Mouse (Mus musculus): Measurements from ENCODE around the gene Trio.

DNA sequence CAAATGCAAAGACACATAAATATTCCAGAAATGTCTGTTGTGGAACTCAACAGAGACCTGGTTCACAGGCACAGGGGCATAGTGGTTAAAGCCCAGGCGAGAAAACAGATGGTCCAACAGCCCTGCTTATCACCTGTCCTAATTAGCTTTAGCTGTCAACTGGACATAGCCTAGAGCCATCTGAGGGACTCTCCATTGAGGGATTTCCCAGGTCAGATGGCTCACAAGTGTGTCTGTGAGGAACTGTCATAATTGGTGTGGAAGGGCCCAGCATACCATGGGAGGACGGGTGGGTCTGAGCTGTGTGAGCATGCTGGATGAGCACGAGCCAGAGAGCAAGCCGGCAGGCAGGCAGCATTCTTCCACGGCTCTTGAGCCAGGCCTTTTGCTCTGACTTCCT, 118.0 kb downstream of the Trio start:
- TF ChIP-seq POLR2A (IDR thresholded peaks at IDR 0.05; ENCODE audit: low read depth, low read length) = no peak
- TF ChIP-seq CTCF (IDR thresholded peaks at IDR 0.05; ENCODE audit: borderline replicate concordance, insufficient read depth, low read length) = no peak

Data from embryonic fibroblast, embryonic 13.5 days (primary cell).